1 mouse cellular context compared by ENCODE assay signal in the genomic region with DNA sequence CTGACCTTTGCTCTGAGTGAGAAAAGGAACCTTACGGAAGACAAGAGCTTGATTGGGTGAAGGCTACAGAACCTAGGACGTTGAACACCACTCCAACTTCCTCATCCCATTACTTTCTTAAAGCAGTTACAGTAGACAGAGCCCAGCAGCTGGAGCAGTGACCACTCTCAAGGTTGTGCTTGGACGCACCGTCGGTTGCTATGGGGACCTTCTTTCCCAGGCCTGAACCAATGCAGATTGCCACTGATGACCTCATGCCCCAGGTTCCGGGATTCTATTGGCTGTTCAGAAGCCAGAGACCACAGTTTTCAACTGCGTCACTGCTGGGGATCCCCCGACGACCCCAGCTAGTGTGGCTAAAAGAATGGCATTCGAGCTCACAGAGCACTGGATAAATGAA.
TF ChIP-seq lines count a peak whose summit lies in the region.

No protein-coding gene starts in this region.

TF ChIP-seq in CH12.LX, 34 proteins besides CTCF, POLR2A, EP300 and RAD21:
- TF ChIP-seq GABPA (IDR thresholded peaks at IDR 0.05; ENCODE audit: insufficient replicate concordance, low read depth, low read length) (no peak), TCF12 (IDR thresholded peaks at IDR 0.05; ENCODE audit: low read depth, low read length) (no peak), MYC (IDR thresholded peaks at IDR 0.05; ENCODE audit: low read depth, low read length) (no peak), MEF2A (IDR thresholded peaks at IDR 0.05; ENCODE audit: borderline replicate concordance, low read depth, low read length) (no peak), MAX (IDR thresholded peaks at IDR 0.05; ENCODE audit: low read length) (no peak), HCFC1 (IDR thresholded peaks at IDR 0.05; ENCODE audit: low read depth, low read length) (no peak), MAZ (IDR thresholded peaks at IDR 0.05; ENCODE audit: low read depth, low read length) (no peak), MAFK (IDR thresholded peaks at IDR 0.05; ENCODE audit: insufficient replicate concordance, low read length) (no peak), ZNF384 (IDR thresholded peaks at IDR 0.05; ENCODE audit: low read depth, low read length) (no peak), MXI1 (IDR thresholded peaks at IDR 0.05; ENCODE audit: low read depth, low read length) (peak; percentile 62; the same call in 1 of the 2 replicates), CHD1 (IDR thresholded peaks at IDR 0.05; ENCODE audit: low read depth, low read length) (no peak), PAX5 (IDR thresholded peaks at IDR 0.05; ENCODE audit: low read length) (no peak), POLR2AphosphoS2 (IDR thresholded peaks at IDR 0.05; ENCODE audit: low read depth, low read length) (no peak), SMC3 (IDR thresholded peaks at IDR 0.05; ENCODE audit: low read depth, low read length) (no peak), IRF4 (IDR thresholded peaks at IDR 0.05; ENCODE audit: low read depth, low read length) (no peak), USF1 (IDR thresholded peaks at IDR 0.05; ENCODE audit: low read depth, low read length) (no peak), ETS1 (conservative IDR thresholded peaks at IDR 0.05; ENCODE audit: low read depth, low read length) (no peak), ZKSCAN1 (IDR thresholded peaks at IDR 0.05; ENCODE audit: borderline replicate concordance, low read depth, low read length) (no peak), E2F4 (IDR thresholded peaks at IDR 0.05; ENCODE audit: insufficient replicate concordance, low read depth, low read length) (no peak), USF2 (conservative IDR thresholded peaks at IDR 0.05; ENCODE audit: low read depth, low read length) (no peak), JUN (IDR thresholded peaks at IDR 0.05; ENCODE audit: insufficient read depth, low read depth, low read length) (peak; percentile 60), SIN3A (IDR thresholded peaks at IDR 0.05; ENCODE audit: low read length) (0 out of 2 replicates have a peak, but pooled peaks have one; percentile 33), UBTF (IDR thresholded peaks at IDR 0.05; ENCODE audit: low read depth, low read length) (no peak), JUND (conservative IDR thresholded peaks at IDR 0.05; ENCODE audit: low read depth, low read length) (0 out of 2 replicates have a peak, but pooled peaks have one; percentile 10), NRF1 (IDR thresholded peaks at IDR 0.05; ENCODE audit: low read depth, low read length) (no peak), ZC3H11A (IDR thresholded peaks at IDR 0.05; ENCODE audit: low read depth, low read length) (no peak), KAT2A (IDR thresholded peaks at IDR 0.05; ENCODE audit: insufficient replicate concordance, low read length) (no peak)
